In the genomic region with DNA sequence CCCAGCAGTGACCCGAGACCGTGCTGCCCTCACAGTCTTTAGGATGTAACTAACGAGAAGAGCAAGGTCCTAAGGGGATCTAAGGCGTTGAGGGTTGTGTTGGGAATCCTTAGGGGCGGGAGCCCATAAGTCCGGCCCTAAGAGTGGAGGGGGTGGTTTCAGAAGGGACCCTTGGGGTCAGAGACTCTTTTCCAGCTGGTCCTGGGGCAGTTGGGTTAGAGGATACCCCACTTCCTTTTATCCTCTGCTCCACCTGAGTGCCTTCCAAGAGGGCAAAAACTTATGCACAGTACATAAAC, we compare ENCODE assay signal across 10 mouse cellular contexts. TPM values are rescaled to one million over a fixed set of nuclear protein-coding genes. Genes with fewer than 3 reads are reported as not detected.
DNase-seq lines count a peak whose midpoint lies in the region; ATAC-seq and TF ChIP-seq lines count a peak whose summit lies in the region.
"Had no signal": no experiment of that assay in that cellular context is flagged by ENCODE, and none has a peak within 500 bp of the region (broad histone marks: within the 10 kb centered on the region; RNA-seq: fewer than 3 reads in every experiment).

No protein-coding gene starts in this region.

- peaks cover 18% of the 10 kb centered on the region for H3K4me1 ChIP-seq in heart, embryonic 12.5 days (replicated peaks)
- H3K4me1 ChIP-seq in ES-E14 (ENCODE audit: control insufficient read depth in 2 of 2, insufficient read depth in 2 of 2, low read length in 2 of 2, poor library complexity in 1 of 2): peaks cover 0 to 9% of the 10 kb centered on the region in 2 experiments; a peak in 2 of 4 replicates
- peaks cover 53% of the 10 kb centered on the region for H3K4me1 ChIP-seq in hindbrain, embryonic 12.5 days
- peaks cover 60% of the 10 kb centered on the region for H3K4me1 ChIP-seq in midbrain, embryonic 12.5 days

- in situ Hi-C loops in ES-E14 (cut with MboI; ENCODE audit: low sequenced_read_pairs in 2 of 2, unreplicated experiment in 2 of 2): no loop called here

- H3K4me2 ChIP-seq in heart, embryonic 12.5 days: peak overlapping the region; percentile 76
- H3K4me2 ChIP-seq in hindbrain, embryonic 12.5 days (replicated peaks): peak overlapping the region; percentile 69
- peak overlapping the region; percentile 57 for H3K4me2 ChIP-seq in midbrain, embryonic 12.5 days (replicated peaks)

- no peaks in the 10 kb centered on the region for H3K36me3 ChIP-seq in heart, embryonic 12.5 days
- H3K36me3 ChIP-seq in ES-E14 (ENCODE audit: control insufficient read depth, insufficient read depth, low read length, poor library complexity, severe bottlenecking): no peaks in the 10 kb centered on the region
- H3K36me3 ChIP-seq in hindbrain, embryonic 12.5 days: no peaks in the 10 kb centered on the region
- H3K36me3 ChIP-seq in midbrain, embryonic 12.5 days: no peaks in the 10 kb centered on the region

- peak overlapping the region; percentile 42 for H3K4me3 ChIP-seq in heart, embryonic 12.5 days
- H3K4me3 ChIP-seq in ES-E14 (ENCODE audit: insufficient read depth in 1 of 2, low read depth in 1 of 2, low read length in 2 of 2, poor library complexity in 1 of 2, severe bottlenecking in 1 of 2): peak overlapping the region; percentile 66 to 72; a peak in 3 of 4 replicates
- H3K4me3 ChIP-seq in hindbrain, embryonic 12.5 days: peak overlapping the region; percentile 30; the same call in 1 of the 2 replicates
- H3K4me3 ChIP-seq in midbrain, embryonic 12.5 days: peak overlapping the region; percentile 29; the same call in 1 of the 2 replicates

- no peak overlapping the region for H3K27ac ChIP-seq in heart, embryonic 12.5 days (ENCODE audit: poor library complexity, severe bottlenecking)
- no peak overlapping the region for H3K27ac ChIP-seq in ES-E14 (ENCODE audit: insufficient read depth, low read depth, low read length, poor library complexity, severe bottlenecking)
- peak overlapping the region; percentile 62 for H3K27ac ChIP-seq in hindbrain, embryonic 12.5 days
- no peak overlapping the region; the same call in 1 of the 2 replicates for H3K27ac ChIP-seq in midbrain, embryonic 12.5 days (replicated peaks)

- H3K9ac ChIP-seq in heart, embryonic 12.5 days: no peak overlapping the region
- H3K9ac ChIP-seq in ES-E14 (ENCODE audit: insufficient read depth, low read depth, low read length, poor library complexity, severe bottlenecking): no peak overlapping the region
- peak overlapping the region; percentile 65; the same call in 1 of the 2 replicates for H3K9ac ChIP-seq in hindbrain, embryonic 12.5 days
- H3K9ac ChIP-seq in midbrain, embryonic 12.5 days (replicated peaks): no peak overlapping the region

- DNase-seq in heart, adult 9 months (ENCODE audit: low spot score in 2 of 2): no peak
- DNase-seq in ES-E14 (ENCODE audit: low read depth, low spot score): no peak
- DNase-seq in spleen, postnatal 4 days (ENCODE audit: low spot score in 2 of 2): no peak
- no peak for DNase-seq in retina, postnatal 1 day
- DNase-seq: cerebellum, adult 11 months; right cerebral cortex, postnatal 14 days had no signal

- WGBS in heart, embryonic 12.5 days: 4% methylated on average over 6 of the region's 6 CpGs
- WGBS in hindbrain, embryonic 12.5 days: 0% methylated on average over 6 of the region's 6 CpGs
- 2% methylated on average over 6 of the region's 6 CpGs for WGBS in midbrain, embryonic 12.5 days

- no peak for ATAC-seq in heart, embryonic 12.5 days (ENCODE audit: insufficient number of reproducible peaks, low FRiP score)
- no peak; the same call in 1 of the 2 replicates for ATAC-seq in hindbrain, embryonic 12.5 days (ENCODE audit: low FRiP score)
- peak; percentile 1 for ATAC-seq in midbrain, embryonic 12.5 days (ENCODE audit: low FRiP score, low read depth)
- no peak for ATAC-seq in frontal cortex, adult (ENCODE audit: low TSS enrichment)

- peaks cover 100% of the 10 kb centered on the region for H3K27me3 ChIP-seq in heart, embryonic 12.5 days (replicated peaks)
- H3K27me3 ChIP-seq in hindbrain, embryonic 12.5 days: peaks cover 71% of the 10 kb centered on the region
- H3K27me3 ChIP-seq in midbrain, embryonic 12.5 days: peaks cover 95% of the 10 kb centered on the region

- peaks cover 2% of the 10 kb centered on the region; the same call in 1 of the 2 replicates for H3K9me3 ChIP-seq in heart, embryonic 12.5 days (replicated peaks)
- no peaks in the 10 kb centered on the region for H3K9me3 ChIP-seq in ES-E14 (ENCODE audit: control insufficient read depth, insufficient read depth, low read depth, low read length)
- no peaks in the 10 kb centered on the region for H3K9me3 ChIP-seq in hindbrain, embryonic 12.5 days (replicated peaks)
- H3K9me3 ChIP-seq in midbrain, embryonic 12.5 days: no peaks in the 10 kb centered on the region

TF ChIP-seq in ES-E14, 5 proteins besides CTCF, POLR2A, EP300 and RAD21:
- no peak for TF ChIP-seq ZNF384 (IDR thresholded peaks at IDR 0.05; ENCODE audit: low read depth, low read length)
- TF ChIP-seq HCFC1 (IDR thresholded peaks at IDR 0.05; ENCODE audit: borderline replicate concordance, insufficient read depth, low read length): no peak
- TF ChIP-seq MAFK (IDR thresholded peaks at IDR 0.05; ENCODE audit: insufficient read depth, low read depth, low read length): no peak
- TF ChIP-seq CHD2 (IDR thresholded peaks at IDR 0.05; ENCODE audit: low read depth, low read length): no peak
- TF ChIP-seq ZC3H11A (IDR thresholded peaks at IDR 0.05; ENCODE audit: borderline replicate concordance, low read depth, low read length): no peak

RNA-seq across cellular contexts. Expression of gene Msx3, which starts 12.9 kb away (rescaled TPM):
- polyA plus RNA-seq in heart, embryonic 12.5 days (2016; fragmentation: Nextera tagmentation; extraction: Ambion mirVana): not detected in 2 replicates
- total RNA-seq in ES-E14 (2012; rRNA removed): 0.16 and 0.27 TPM in 2 replicates
- 54.7 and 69.1 TPM in 2 replicates for polyA plus RNA-seq in hindbrain, embryonic 12.5 days (2016; fragmentation: Nextera tagmentation; extraction: Ambion mirVana)
- polyA plus RNA-seq in midbrain, embryonic 12.5 days (2016; fragmentation: Nextera tagmentation; extraction: Ambion mirVana): 2.5 and 6.9 TPM in 2 replicates

RNA-seq across cellular contexts. Expression of gene Caly, which starts 20.6 kb away (rescaled TPM):
- polyA plus RNA-seq in heart, embryonic 12.5 days (2016; fragmentation: Nextera tagmentation; extraction: Ambion mirVana): 0.36 and 0.59 TPM in 2 replicates
- 0.26 TPM in 1 of 2 replicates, not detected in the other for total RNA-seq in ES-E14 (2012; rRNA removed)
- polyA plus RNA-seq in hindbrain, embryonic 12.5 days (2016; fragmentation: Nextera tagmentation; extraction: Ambion mirVana): 24.8 and 25.1 TPM in 2 replicates
- 21.4 and 22.3 TPM in 2 replicates for polyA plus RNA-seq in midbrain, embryonic 12.5 days (2016; fragmentation: Nextera tagmentation; extraction: Ambion mirVana)

RNA-seq across cellular contexts. Expression of gene Tubgcp2, which starts 25.3 kb away (rescaled TPM):
- 41.4 and 41.7 TPM in 2 replicates for polyA plus RNA-seq in heart, embryonic 12.5 days (2016; fragmentation: Nextera tagmentation; extraction: Ambion mirVana)
- total RNA-seq in ES-E14 (2012; rRNA removed): 28.1 and 29.0 TPM in 2 replicates
- 65.8 and 70.6 TPM in 2 replicates for polyA plus RNA-seq in hindbrain, embryonic 12.5 days (2016; fragmentation: Nextera tagmentation; extraction: Ambion mirVana)
- 70.6 and 72.7 TPM in 2 replicates for polyA plus RNA-seq in midbrain, embryonic 12.5 days (2016; fragmentation: Nextera tagmentation; extraction: Ambion mirVana)

RNA-seq across cellular contexts. Expression of gene Zfp511, which starts 25.6 kb away (rescaled TPM):
- polyA plus RNA-seq in heart, embryonic 12.5 days (2016; fragmentation: Nextera tagmentation; extraction: Ambion mirVana): 30.9 and 37.1 TPM in 2 replicates
- total RNA-seq in ES-E14 (2012; rRNA removed): 27.1 and 29.6 TPM in 2 replicates
- polyA plus RNA-seq in hindbrain, embryonic 12.5 days (2016; fragmentation: Nextera tagmentation; extraction: Ambion mirVana): 45.6 and 45.9 TPM in 2 replicates
- 41.9 and 45.2 TPM in 2 replicates for polyA plus RNA-seq in midbrain, embryonic 12.5 days (2016; fragmentation: Nextera tagmentation; extraction: Ambion mirVana)

RNA-seq across cellular contexts. Expression of gene Prap1, which starts 31.4 kb away (rescaled TPM):
- 0.44 TPM in 1 of 2 replicates, not detected in the other for polyA plus RNA-seq in heart, embryonic 12.5 days (2016; fragmentation: Nextera tagmentation; extraction: Ambion mirVana)
- total RNA-seq in ES-E14 (2012; rRNA removed): 0.49 TPM in 1 of 2 replicates, not detected in the other
- polyA plus RNA-seq in hindbrain, embryonic 12.5 days (2016; fragmentation: Nextera tagmentation; extraction: Ambion mirVana): not detected in 2 replicates
- polyA plus RNA-seq in midbrain, embryonic 12.5 days (2016; fragmentation: Nextera tagmentation; extraction: Ambion mirVana): not detected in 2 replicates

Comparison
In these comparisons a context has a peak if more than half of its experiments do, and no peak if none do; other contexts are left out.
1. RNA of gene Caly, which starts 20.6 kb away (polyA plus RNA-seq): 24.8 to 25.1 TPM in hindbrain, embryonic 12.5 days and 21.4 to 22.3 TPM in midbrain, embryonic 12.5 days; 0.36 to 0.59 TPM in heart, embryonic 12.5 days; every median in the first group is over 10 times any median in the second.
2. Peak in every context shown above with its lines, with median percentiles within 50 percentile points of each other: H3K4me2 ChIP-seq and H3K4me3 ChIP-seq.